Mouse (Mus musculus): ENCODE measurements around the gene Six3.

- TF ChIP-seq CTCF (IDR thresholded peaks at IDR 0.05; ENCODE audit: extremely low read depth, insufficient read length, insufficient replicate concordance, low read depth, low read length), result no peak
- no peak for TF ChIP-seq POLR2A (IDR thresholded peaks at IDR 0.05; ENCODE audit: low read depth, low read length)
These were observed 712 bp upstream of the Six3 start for GRCm38 (mm10) chr17:85612526-85613265.
